Mouse (Mus musculus) midbrain, embryonic 13.5 days (tissue): ENCODE data around the gene Smoc2. TPM values are rescaled to one million over a fixed set of nuclear protein-coding genes. Genes with fewer than 3 reads are reported as not detected.

Experiments
- ATAC-seq: fragments of 200-750 bp; cut with Nextera tagmentation; 2 replicates; pipeline ENCODE4 v1.8.0; 2017; ENCODE audit warnings: mild to moderate bottlenecking, moderate TSS enrichment, moderate library complexity
- H3K27ac ChIP-seq: fragments of 300-500 bp; sonication (generic); 2 replicates; pipeline ENCODE4 v1.5.1; 2015; ENCODE audit warnings: inconsistent platforms, mild to moderate bottlenecking, moderate library complexity
- H3K27me3 ChIP-seq: fragments of 300-500 bp; sonication (generic); 2 replicates; pipeline ENCODE4 v1.6.1; 2015; ENCODE audit warnings: mild to moderate bottlenecking, inconsistent platforms
- H3K36me3 ChIP-seq: fragments of 300-500 bp; sonication (generic); 2 replicates; pipeline ENCODE4 v1.6.1; 2015; ENCODE audit warnings: mild to moderate bottlenecking, inconsistent platforms
- H3K4me1 ChIP-seq: fragments of 300-500 bp; sonication (generic); replicated peaks from 2 replicates; pipeline ENCODE4 v1.6.1; 2015; ENCODE audit warnings: inconsistent platforms
- H3K4me2 ChIP-seq: fragments of 300-500 bp; sonication (generic); replicated peaks from 2 replicates; pipeline ENCODE4 v1.6.1; 2015; ENCODE audit warnings: moderate library complexity, mild to moderate bottlenecking, inconsistent platforms
- H3K4me3 ChIP-seq: fragments of 300-500 bp; sonication (generic); replicated peaks from 2 replicates; pipeline ENCODE4 v1.5.1; 2015; ENCODE audit warnings: mild to moderate bottlenecking, inconsistent platforms
- H3K9ac ChIP-seq: fragments of 300-500 bp; sonication (generic); replicated peaks from 2 replicates; pipeline ENCODE4 v1.6.1; 2015; ENCODE audit warnings: mild to moderate bottlenecking, inconsistent platforms
- H3K9me3 ChIP-seq: fragments of 300-500 bp; sonication (generic); 2 replicates; pipeline ENCODE4 v1.6.1; 2016; ENCODE audit warnings: mild to moderate bottlenecking, inconsistent platforms
- WGBS: fragments of 180-500 bp; shearing (Covaris S2); methylation state at CpG from one replicate; pipeline ENCODE4 v1.1.7; 2015; 5-methylcytosine and 5-hydroxymethylcytosine counted together
- polyA plus RNA-seq: library from polyadenylated mRNA; unstranded; fragments of >200 nt; fragmentation: Nextera tagmentation; extraction: Ambion mirVana; gene quantifications from 2 replicates; pipeline ENCODE4 v1.2.1, GENCODE M21; 2015

The Smoc2 gene
- polyA plus RNA-seq, 1 experiment from 2014 or later: 1.6 TPM

- H3K36me3 ChIP-seq: no peaks in the 10 kb centered on the region
- ATAC-seq: peak; percentile 83
- H3K4me3 ChIP-seq: no peak overlapping the region
- H3K9ac ChIP-seq: no peak overlapping the region
- WGBS: 51% methylated on average over 7 of the region's 7 CpGs
- H3K27me3 ChIP-seq: peaks cover 7% of the 10 kb centered on the region; the same call in 1 of the 2 replicates
- no peaks in the 10 kb centered on the region for H3K4me1 ChIP-seq
- no peak overlapping the region for H3K4me2 ChIP-seq
- no peaks in the 10 kb centered on the region for H3K9me3 ChIP-seq
- no peak overlapping the region for H3K27ac ChIP-seq
Observed at GRCm38 (mm10) chr17:14288015-14288616, 8.8 kb downstream of the Smoc2 start.

GRCm38 (mm10) chr17:14293617-14294016 lies 14.3 kb downstream of the Smoc2 start:
- Histone ChIP-seq H3K27ac (no peak overlapping the region), H3K4me3 (no peak overlapping the region), H3K36me3 (no peaks in the 10 kb centered on the region), H3K27me3 (no peaks in the 10 kb centered on the region), H3K9ac (no peak overlapping the region), H3K9me3 (no peaks in the 10 kb centered on the region), H3K4me2 (no peak overlapping the region), H3K4me1 (no peaks in the 10 kb centered on the region)
- no peak for ATAC-seq
- 52% methylated on average over 5 of the region's 5 CpGs for WGBS

GRCm38 (mm10) chr17:14295146-14295545 lies 15.8 kb downstream of the Smoc2 start:
- Histone ChIP-seq H3K4me2 (no peak overlapping the region), H3K9me3 (no peaks in the 10 kb centered on the region), H3K9ac (no peak overlapping the region), H3K27ac (no peak overlapping the region), H3K27me3 (no peaks in the 10 kb centered on the region), H3K4me3 (no peak overlapping the region), H3K36me3 (no peaks in the 10 kb centered on the region), H3K4me1 (no peaks in the 10 kb centered on the region)
- no peak for ATAC-seq
- 96% methylated on average over 3 of the region's 3 CpGs for WGBS

GRCm38 (mm10) chr17:14300361-14300760 lies 21.1 kb downstream of the Smoc2 start:
- Histone ChIP-seq H3K27me3 (no peaks in the 10 kb centered on the region), H3K9me3 (no peaks in the 10 kb centered on the region), H3K4me3 (no peak overlapping the region), H3K36me3 (no peaks in the 10 kb centered on the region), H3K4me1 (peaks cover 10% of the 10 kb centered on the region; the same call in 1 of the 2 replicates), H3K9ac (no peak overlapping the region), H3K4me2 (no peak overlapping the region), H3K27ac (no peak overlapping the region)
- ATAC-seq: no peak
- WGBS: 89% methylated on average over 5 of the region's 5 CpGs

GRCm38 (mm10) chr17:14301491-14302344 lies 22.4 kb downstream of the Smoc2 start:
- Histone ChIP-seq H3K4me1 (peaks cover 10% of the 10 kb centered on the region; the same call in 1 of the 2 replicates), H3K27ac (no peak overlapping the region), H3K36me3 (no peaks in the 10 kb centered on the region), H3K9ac (no peak overlapping the region), H3K9me3 (no peaks in the 10 kb centered on the region), H3K27me3 (no peaks in the 10 kb centered on the region), H3K4me3 (no peak overlapping the region), H3K4me2 (no peak overlapping the region)
- ATAC-seq: peak; percentile 63
- 11% methylated on average over 7 of the region's 7 CpGs for WGBS

GRCm38 (mm10) chr17:14302356-14302755 lies 23.1 kb downstream of the Smoc2 start:
- 20% methylated on average over 6 of the region's 6 CpGs for WGBS
- Histone ChIP-seq H3K27ac (no peak overlapping the region), H3K27me3 (no peaks in the 10 kb centered on the region), H3K36me3 (no peaks in the 10 kb centered on the region), H3K4me1 (peaks cover 10% of the 10 kb centered on the region; the same call in 1 of the 2 replicates), H3K9me3 (no peaks in the 10 kb centered on the region), H3K4me2 (no peak overlapping the region), H3K9ac (no peak overlapping the region), H3K4me3 (no peak overlapping the region)
- ATAC-seq: peak; percentile 58; the same call in 1 of the 2 replicates

GRCm38 (mm10) chr17:14303722-14304121 lies 24.4 kb downstream of the Smoc2 start:
- WGBS: 97% methylated on average over 6 of the region's 6 CpGs
- H3K4me1 ChIP-seq: peaks cover 10% of the 10 kb centered on the region; the same call in 1 of the 2 replicates
- H3K4me3 ChIP-seq: no peak overlapping the region
- H3K27me3 ChIP-seq: no peaks in the 10 kb centered on the region
- ATAC-seq: no peak
- no peak overlapping the region for H3K9ac ChIP-seq
- no peaks in the 10 kb centered on the region for H3K9me3 ChIP-seq
- H3K36me3 ChIP-seq: no peaks in the 10 kb centered on the region
- no peak overlapping the region for H3K27ac ChIP-seq
- H3K4me2 ChIP-seq: no peak overlapping the region

- Histone ChIP-seq H3K27ac (no peak overlapping the region), H3K9ac (no peak overlapping the region), H3K4me3 (no peak overlapping the region), H3K36me3 (no peaks in the 10 kb centered on the region), H3K9me3 (no peaks in the 10 kb centered on the region), H3K4me1 (no peaks in the 10 kb centered on the region), H3K4me2 (no peak overlapping the region), H3K27me3 (no peaks in the 10 kb centered on the region)
- 97% methylated on average over 3 of the region's 3 CpGs for WGBS
- ATAC-seq: no peak
Observed at GRCm38 (mm10) chr17:14309884-14310283, 30.6 kb downstream of the Smoc2 start.

GRCm38 (mm10) chr17:14312440-14312839 lies 33.1 kb downstream of the Smoc2 start:
- Histone ChIP-seq H3K36me3 (no peaks in the 10 kb centered on the region), H3K27me3 (no peaks in the 10 kb centered on the region), H3K9ac (no peak overlapping the region), H3K27ac (no peak overlapping the region), H3K4me1 (no peaks in the 10 kb centered on the region), H3K9me3 (no peaks in the 10 kb centered on the region), H3K4me3 (no peak overlapping the region), H3K4me2 (no peak overlapping the region)
- 81% methylated on average over 6 of the region's 6 CpGs for WGBS
- no peak for ATAC-seq

- Histone ChIP-seq H3K9me3 (no peaks in the 10 kb centered on the region), H3K27me3 (no peaks in the 10 kb centered on the region), H3K4me2 (no peak overlapping the region), H3K27ac (no peak overlapping the region), H3K9ac (no peak overlapping the region), H3K4me3 (no peak overlapping the region), H3K36me3 (no peaks in the 10 kb centered on the region), H3K4me1 (no peaks in the 10 kb centered on the region)
- no peak for ATAC-seq
- WGBS: 91% methylated on average over 1 of the region's 1 CpGs
Observed at GRCm38 (mm10) chr17:14314308-14314707, 35.0 kb downstream of the Smoc2 start.

GRCm38 (mm10) chr17:14316536-14316935 lies 37.2 kb downstream of the Smoc2 start:
- 90% methylated on average over 7 of the region's 7 CpGs for WGBS
- H3K4me3 ChIP-seq: no peak overlapping the region
- H3K9me3 ChIP-seq: no peaks in the 10 kb centered on the region
- H3K36me3 ChIP-seq: no peaks in the 10 kb centered on the region
- no peak for ATAC-seq
- no peak overlapping the region for H3K27ac ChIP-seq
- no peak overlapping the region for H3K9ac ChIP-seq
- no peaks in the 10 kb centered on the region for H3K27me3 ChIP-seq
- no peak overlapping the region for H3K4me2 ChIP-seq
- no peaks in the 10 kb centered on the region for H3K4me1 ChIP-seq

GRCm38 (mm10) chr17:14317439-14317838 lies 38.1 kb downstream of the Smoc2 start:
- no peak overlapping the region for H3K4me3 ChIP-seq
- 80% methylated on average over 4 of the region's 4 CpGs for WGBS

More at GRCm38 (mm10) chr17:14317439-14317838, 38.1 kb downstream of the Smoc2 start:
- H3K4me1 ChIP-seq: no peaks in the 10 kb centered on the region
- ATAC-seq: no peak
- no peaks in the 10 kb centered on the region for H3K27me3 ChIP-seq
- H3K36me3 ChIP-seq: no peaks in the 10 kb centered on the region
- H3K27ac ChIP-seq: no peak overlapping the region
- no peak overlapping the region for H3K9ac ChIP-seq
- no peaks in the 10 kb centered on the region for H3K9me3 ChIP-seq
- H3K4me2 ChIP-seq: no peak overlapping the region
